Mouse (Mus musculus): ENCODE results near the gene Bpi.

DNA sequence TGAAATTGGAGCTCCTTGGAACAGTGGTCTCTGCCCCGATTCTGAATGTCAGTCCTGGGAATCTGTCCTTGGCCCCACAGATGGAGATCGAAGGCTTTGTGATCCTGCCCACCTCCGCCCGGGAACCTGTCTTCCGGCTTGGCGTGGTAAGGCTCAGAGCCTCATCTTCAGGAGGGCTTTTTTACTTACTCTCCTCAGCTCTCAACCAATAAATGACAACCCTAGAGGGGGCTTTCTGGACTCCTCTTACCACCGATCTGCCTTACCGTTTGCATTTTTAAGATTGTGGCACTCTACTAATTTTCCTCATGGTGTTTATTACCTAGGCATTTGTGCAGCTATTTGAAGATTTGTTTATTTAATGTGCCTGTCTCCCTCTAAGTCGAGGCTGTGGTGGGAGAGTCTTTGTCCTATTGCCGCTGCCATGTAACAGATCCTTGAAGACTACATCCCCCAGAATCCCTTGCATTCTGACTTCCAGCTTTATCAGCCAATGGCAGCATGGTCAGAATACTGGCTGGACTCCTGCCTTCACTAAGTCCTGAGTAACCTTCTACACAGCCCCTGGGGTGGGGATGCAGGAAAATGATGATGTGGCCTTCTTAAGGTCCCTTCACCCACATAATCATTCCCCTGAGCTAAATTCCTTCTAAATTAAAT lies 66.8 kb downstream of the Bpi start:
- TF ChIP-seq CTCF (IDR thresholded peaks at IDR 0.05) (no peak), EP300 (IDR thresholded peaks at IDR 0.05) (no peak)

All from lung, postnatal 0 days (tissue).